Mouse (Mus musculus) Patski (cell line): ENCODE data around the gene 4933415A04Rik. TPM values are rescaled to one million over a fixed set of nuclear protein-coding genes. Genes with fewer than 3 reads are reported as not detected.

Experiments used
- ATAC-seq: fragments of 100-300 bp; one replicate; pipeline ENCODE4 v1.8.0; 2021
- CTCF ChIA-PET: fragments of 350-600 bp; sonication (Branson Sonifier 250); formaldehyde crosslinking; loops from one replicate; lab custom pipeline; 2022; ENCODE audit warnings: inconsistent platforms; lab: Charles Lee
- POLR2A ChIA-PET: fragments of 350-600 bp; sonication (Branson Sonifier 250); formaldehyde crosslinking; loops from one replicate; lab custom pipeline; 2022; ENCODE audit warnings: antibody characterized with exemption, inconsistent platforms; lab: Charles Lee
- DNase-seq: peaks from one replicate; pipeline ENCODE4 v3.0.0-alpha.2; 2011; ENCODE audit warnings: low read depth, low spot score
- H3K27me3 ChIP-seq: fragments of 371-371 bp; one replicate; pipeline ENCODE4 v1.5.1; 2021
- CTCF ChIP-seq: fragments of 100-300 bp; IDR thresholded peaks from one replicate; pipeline ENCODE4 v1.5.1; 2021
- in situ Hi-C: fragments of 300-500 bp; cut with MboI; formaldehyde crosslinking; loops from 3 replicates; pipeline ENCODE4 v1.11.1; 2018; ENCODE audit warnings: low pct_unique_long_range_greater_than_20kb, mixed read lengths
- polyA plus RNA-seq: library from polyadenylated mRNA; unstranded; gene quantifications from one replicate; pipeline ENCODE4 v1.2.3, GENCODE M21; 2021

The 4933415A04Rik gene
- 1.8 TPM for polyA plus RNA-seq

DNA sequence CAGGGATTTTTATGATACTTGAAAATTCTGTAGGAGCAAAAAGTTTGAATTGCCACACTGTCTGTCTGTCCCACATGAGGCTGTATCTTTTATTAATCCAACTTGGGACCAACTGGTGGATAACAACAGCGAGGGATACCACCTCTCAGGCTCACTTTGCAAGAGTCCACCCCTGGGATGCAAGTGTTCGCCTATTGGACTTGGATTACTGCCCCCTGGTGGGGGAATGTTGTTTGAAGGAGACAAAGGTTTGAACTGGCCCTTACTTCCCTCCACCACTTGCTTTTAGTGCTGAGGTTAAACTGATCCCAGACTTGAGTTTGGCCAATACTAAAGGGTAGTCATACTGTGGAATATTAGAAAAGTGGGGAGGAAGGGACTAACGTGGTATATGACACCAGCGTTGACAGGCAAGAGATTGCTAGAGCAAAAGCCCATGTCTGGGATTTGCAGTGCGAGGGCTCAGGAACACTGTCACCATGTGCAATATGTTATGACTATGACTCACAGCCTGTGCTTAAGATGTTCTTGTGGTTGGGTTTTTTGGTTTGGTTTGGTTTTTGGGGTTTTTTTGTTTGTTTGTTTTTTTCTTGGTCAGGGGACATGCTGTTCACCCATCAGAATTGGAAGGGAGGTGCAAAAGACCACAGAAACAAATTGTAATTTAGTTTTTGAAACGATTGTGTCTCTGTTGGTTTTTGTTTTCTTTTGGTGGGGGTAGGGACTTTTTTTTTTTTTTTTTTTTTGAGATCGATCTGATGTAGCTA lies at the start of gene 4933415A04Rik:
4933415A04Rik (plus strand) TSS at position 717 of the 767 bp plus-strand sequence.
- ChIA-PET CTCF (interaction anchor here (0.9 to 1.2 kb wide), 4 partner anchors 15 to 23 kb away, joined by 3 to 4 read pairs (median 3); no protein-coding TSS in a partner anchor), POLR2A (interaction anchor here (0.6 kb wide), 1 partner anchor 47 kb away, joined by 3 read pairs; no protein-coding TSS in a partner anchor)
- ATAC-seq = no peak
- in situ Hi-C loops = loop anchor here (10.0 kb wide), 1 partner anchor 92 kb away; no protein-coding TSS in a partner anchor
- no peaks in the 10 kb centered on the region for H3K27me3 ChIP-seq
- peak; percentile 57 for TF ChIP-seq CTCF
- DNase-seq = no peak

DNA sequence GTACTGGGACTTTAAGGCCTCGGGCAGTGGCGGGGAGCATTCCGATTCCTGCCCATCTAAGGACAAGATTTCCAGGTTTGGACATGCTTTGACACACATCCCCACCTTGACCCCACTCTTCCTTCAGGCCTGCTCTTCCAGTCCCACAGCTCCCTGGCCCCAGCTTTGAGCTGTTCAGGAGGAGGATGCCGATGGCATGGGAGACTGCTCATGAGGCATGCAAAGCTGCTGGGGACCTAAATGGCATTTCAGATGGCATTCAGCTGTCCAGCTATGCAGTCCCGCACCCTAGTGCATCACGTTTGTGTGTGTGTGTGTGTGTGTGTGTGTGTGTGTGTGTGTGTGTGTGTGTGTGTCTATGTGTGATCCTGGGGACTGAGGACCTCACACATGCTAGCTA lies 49.8 kb upstream of the 4933415A04Rik start:
- ATAC-seq = peak; percentile 97
- DNase-seq = no peak
- CTCF ChIA-PET = interaction anchor here (0.7 to 0.9 kb wide), 2 partner anchors 15 to 25 kb away, joined by 3 to 4 read pairs; no protein-coding TSS in a partner anchor
- no peaks in the 10 kb centered on the region for H3K27me3 ChIP-seq
- in situ Hi-C loops = no loop called here
- POLR2A ChIA-PET = no interaction called here
- TF ChIP-seq CTCF = no peak

DNA sequence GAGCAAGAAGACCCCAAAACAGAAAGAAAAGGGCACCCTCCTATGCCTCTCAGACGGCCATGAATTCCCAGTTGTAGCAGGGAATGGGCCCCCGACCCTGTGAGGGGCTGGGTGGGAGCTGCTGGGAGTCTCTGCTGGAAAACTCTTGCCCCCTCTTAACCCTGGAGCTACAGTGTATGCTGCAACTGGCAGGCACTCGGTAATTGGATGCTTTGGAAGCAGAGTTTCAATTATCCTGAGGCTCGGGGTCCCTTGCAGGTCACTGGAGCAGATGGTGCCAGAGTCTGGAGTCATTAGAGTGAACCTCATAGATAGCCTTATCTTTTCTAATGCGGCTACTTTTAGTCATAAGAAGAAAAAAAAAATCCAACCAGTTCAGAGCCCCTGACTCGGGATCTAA lies 47.0 kb upstream of the 4933415A04Rik start:
- in situ Hi-C loops = no loop called here
- ATAC-seq = no peak
- DNase-seq = no peak

DNA sequence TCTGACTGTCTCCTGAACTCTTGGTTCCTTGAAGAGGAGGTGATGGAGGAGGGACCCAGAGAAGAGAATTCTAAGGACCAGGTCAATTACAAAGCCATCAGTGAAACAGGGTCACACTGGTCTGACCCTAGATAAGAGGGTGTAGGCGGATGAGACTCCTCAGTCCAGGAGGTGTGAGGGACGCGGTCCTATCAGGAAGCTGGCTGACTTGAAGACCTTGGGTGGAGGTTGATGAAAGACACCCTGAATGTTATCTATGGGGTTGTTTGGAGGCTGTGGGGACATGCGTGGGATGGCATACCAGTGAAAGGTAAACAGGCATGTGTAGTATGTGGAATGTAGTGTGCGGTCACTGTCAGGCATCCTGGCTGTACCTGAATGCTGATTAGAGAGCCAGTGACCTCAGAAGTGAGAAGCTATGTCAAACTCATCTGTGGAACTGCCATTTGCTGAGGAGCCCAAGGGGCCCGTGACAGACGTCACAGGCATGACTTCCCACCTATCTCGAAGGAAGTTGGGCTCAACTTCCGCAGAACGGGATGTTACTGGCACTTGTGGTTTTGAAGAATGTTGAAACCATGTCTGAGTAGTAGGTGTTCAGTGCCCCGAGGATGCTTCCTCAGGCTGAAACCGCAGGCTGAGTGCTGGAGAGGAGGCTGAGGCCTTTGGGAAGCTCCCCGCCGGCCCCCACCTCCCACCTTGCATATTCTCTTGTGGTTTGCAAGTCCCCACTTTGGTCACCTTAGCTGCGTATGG lies 43.0 kb upstream of the 4933415A04Rik start:
- ATAC-seq (no peak), DNase-seq (no peak)
- ChIA-PET CTCF (no interaction called here), POLR2A (no interaction called here)
- TF ChIP-seq CTCF = no peak
- no peaks in the 10 kb centered on the region for H3K27me3 ChIP-seq
- in situ Hi-C loops = no loop called here

More for the DNA sequence above, 47.0 kb upstream of the 4933415A04Rik start:
- ChIA-PET POLR2A (interaction anchor here (0.6 kb wide), 2 partner anchors 46 to 990 kb away, joined by 3 to 4 read pairs; no protein-coding TSS in a partner anchor), CTCF (interaction anchor here (0.8 kb wide), 1 partner anchor 28 kb away, joined by 3 read pairs; no protein-coding TSS in a partner anchor)
- no peaks in the 10 kb centered on the region for H3K27me3 ChIP-seq
- no peak for TF ChIP-seq CTCF

DNA sequence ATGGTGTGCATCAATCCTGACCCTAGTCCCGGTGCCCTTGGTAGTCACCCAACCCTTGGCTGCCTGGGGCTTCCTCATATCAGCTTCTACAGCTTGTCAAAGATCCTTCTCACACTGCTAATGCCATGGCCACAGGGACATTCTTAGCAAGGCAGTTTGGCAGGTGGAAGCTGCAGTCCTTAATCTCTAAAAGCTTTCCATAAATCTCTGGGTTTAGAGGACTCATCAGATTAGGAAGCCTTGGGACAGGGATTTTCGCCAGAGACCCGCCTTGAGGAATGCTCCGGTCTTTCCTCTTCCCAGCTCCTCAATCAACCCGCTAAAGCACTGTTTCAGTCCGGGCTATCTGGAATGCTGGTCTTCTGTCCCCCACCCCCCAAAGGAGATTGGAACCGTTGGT lies 42.0 kb upstream of the 4933415A04Rik start:
- ATAC-seq (no peak), DNase-seq (no peak)
- ChIA-PET POLR2A (no interaction called here), CTCF (no interaction called here)
- TF ChIP-seq CTCF = no peak
- in situ Hi-C loops = no loop called here
- no peaks in the 10 kb centered on the region for H3K27me3 ChIP-seq

DNA sequence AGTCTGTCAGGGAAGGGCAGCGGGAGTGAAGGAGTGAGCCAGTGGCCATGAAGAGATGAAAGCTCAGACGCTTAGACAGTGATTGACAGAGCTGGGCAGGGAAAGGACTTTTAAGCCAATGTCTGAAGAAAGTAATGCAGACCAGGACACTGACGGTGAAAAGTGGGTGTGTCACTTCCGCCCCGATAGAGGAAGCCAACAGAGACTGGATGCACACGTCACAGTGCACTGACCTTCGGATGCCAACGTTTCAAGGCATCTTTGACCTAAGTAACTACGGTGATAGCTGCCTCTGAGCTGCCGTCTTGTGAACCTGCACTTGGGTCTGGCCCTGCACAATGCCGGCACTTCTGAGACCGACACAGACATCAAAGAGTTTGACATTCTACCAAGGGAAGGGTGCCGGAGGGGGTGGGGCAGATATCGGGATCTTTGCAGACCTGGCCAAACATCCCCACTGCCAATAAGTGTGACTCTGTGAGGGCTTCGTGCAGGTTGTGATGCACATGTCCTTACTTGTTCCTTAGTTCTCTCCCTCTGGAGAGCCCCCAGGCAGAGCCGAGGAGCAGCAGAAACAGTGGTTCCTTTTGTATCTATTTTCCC lies 40.9 kb upstream of the 4933415A04Rik start:
- in situ Hi-C loops = no loop called here
- H3K27me3 ChIP-seq = no peaks in the 10 kb centered on the region
- no peak for DNase-seq
- TF ChIP-seq CTCF = no peak
- POLR2A ChIA-PET = no interaction called here
- no peak for ATAC-seq
- CTCF ChIA-PET = interaction anchor here (1.5 kb wide), 1 partner anchor 11 kb away, joined by 3 read pairs; no protein-coding TSS in a partner anchor

DNA sequence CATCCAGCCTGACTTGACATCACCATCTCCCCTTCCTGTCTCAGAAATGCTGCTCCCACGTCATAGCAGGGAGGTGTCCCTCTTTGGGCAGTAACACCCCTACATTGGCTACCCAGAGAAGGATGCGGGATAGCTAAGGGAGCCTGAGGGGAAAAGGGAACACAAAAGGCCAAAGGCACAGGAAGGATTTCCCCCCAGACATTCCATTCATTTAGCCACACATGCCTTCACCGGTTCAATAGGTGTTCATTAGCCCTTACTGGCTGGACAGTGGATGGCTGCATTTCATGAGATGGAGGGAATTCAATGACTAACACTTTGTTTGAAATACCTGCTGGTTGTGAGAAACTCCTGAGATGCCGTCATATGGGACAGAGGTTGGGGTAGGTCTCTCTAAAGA lies 40.2 kb upstream of the 4933415A04Rik start:
- ATAC-seq (peak; percentile 95), DNase-seq (peak; percentile 39)
- in situ Hi-C loops = no loop called here
- H3K27me3 ChIP-seq = no peaks in the 10 kb centered on the region
- CTCF ChIA-PET = interaction anchor here (1.4 to 1.5 kb wide), 2 partner anchors 12 to 18 kb away, joined by 3 to 4 read pairs; partner anchors contain the start of gene Ccnjl
- no peak for TF ChIP-seq CTCF
- POLR2A ChIA-PET = no interaction called here

DNA sequence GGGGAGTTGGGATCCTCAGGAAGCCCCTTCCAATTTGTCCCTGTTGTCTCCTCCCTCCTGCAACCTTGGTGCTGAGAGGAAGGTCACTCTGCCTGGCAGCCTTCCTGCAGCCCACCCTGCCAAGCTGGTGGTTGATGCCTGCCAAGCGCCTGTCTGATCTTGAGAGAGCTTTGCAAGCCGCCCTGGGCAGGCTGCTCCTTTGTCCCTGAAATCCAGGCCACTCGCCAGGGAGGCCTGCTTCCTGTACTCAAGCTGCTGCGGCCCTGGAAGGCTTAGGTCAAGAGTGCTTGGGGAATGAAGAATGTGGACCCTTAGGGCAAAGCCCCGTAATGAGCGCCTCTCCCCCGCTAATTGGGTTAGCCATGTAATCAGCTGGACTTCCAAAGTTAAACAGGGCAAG lies 38.7 kb upstream of the 4933415A04Rik start:
- in situ Hi-C loops = no loop called here
- CTCF ChIA-PET = interaction anchor here (1.4 kb wide), 1 partner anchor 19 kb away, joined by 4 read pairs; the partner anchor contains the start of gene Ccnjl
- no peak for DNase-seq

DNA sequence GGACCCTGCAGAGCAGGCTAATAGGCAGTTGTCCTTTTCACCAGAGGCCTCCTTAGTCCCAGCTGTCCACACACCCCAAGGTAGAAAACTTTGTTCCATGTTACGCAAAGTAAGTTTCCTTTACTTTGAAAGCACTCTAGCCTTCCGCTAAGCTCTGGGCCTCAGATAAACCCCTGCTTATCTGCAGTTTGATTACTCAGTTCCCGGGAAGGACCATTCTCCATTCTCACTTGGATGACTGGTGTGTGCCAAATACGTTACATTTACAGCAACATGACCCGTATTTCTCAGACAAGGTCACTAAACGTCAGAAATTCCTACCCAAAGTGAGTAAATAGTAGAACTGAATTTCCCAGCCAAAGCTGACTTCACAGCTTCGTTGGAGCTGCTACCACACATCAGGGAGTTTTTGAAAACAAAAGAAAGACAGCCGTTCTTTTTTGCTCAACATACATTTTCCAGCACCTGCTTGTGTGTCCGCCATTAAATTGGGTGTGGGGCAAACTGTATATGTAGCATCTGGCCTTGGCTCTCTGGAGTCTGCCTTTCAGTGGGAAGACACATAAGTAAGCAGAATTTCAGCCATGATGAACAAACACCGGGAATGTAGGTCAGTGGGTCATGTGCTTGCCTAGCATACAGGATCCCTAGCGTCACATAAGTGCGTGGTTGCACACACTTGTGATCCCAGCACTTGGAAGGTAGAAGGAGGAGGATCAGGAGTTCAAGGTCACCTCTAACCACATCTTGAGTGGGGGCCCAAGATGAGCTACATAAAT lies 38.0 kb upstream of the 4933415A04Rik start:
- in situ Hi-C loops = no loop called here
- ChIA-PET POLR2A (interaction anchor here (0.5 kb wide), 1 partner anchor 13 kb away, joined by 3 read pairs; no protein-coding TSS in a partner anchor), CTCF (no interaction called here)
- no peak for DNase-seq
- TF ChIP-seq CTCF = no peak
- H3K27me3 ChIP-seq = no peaks in the 10 kb centered on the region
- ATAC-seq = no peak

More for the DNA sequence above, 38.7 kb upstream of the 4933415A04Rik start:
- POLR2A ChIA-PET = interaction anchor here (0.5 kb wide), 1 partner anchor 12 kb away, joined by 3 read pairs; no protein-coding TSS in a partner anchor
- ATAC-seq = no peak
- H3K27me3 ChIP-seq = no peaks in the 10 kb centered on the region
- no peak for TF ChIP-seq CTCF
